Mouse (Mus musculus): ENCODE data around the gene Krt14.

DNA sequence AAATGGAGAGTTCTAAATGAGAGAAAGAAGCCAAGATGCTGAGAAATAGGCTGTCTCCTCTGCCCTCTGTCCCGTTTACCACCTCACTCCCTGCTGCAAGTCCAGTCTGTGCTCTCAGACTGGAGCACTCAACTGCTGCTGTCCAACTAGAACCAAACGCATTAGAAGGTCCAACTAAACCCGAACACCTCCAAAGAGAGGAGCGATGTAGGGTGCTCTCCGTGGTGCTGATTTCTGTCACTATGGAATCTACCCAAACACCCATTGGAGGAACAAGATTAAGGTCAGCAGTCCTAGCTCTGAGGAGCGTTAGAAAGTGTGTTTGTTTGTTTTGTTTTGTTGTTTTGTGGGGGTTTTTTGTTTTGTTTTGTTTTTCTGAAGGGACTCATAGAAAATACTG, 3.9 kb downstream of the Krt14 start:
- no peak for TF ChIP-seq EP300 (IDR thresholded peaks at IDR 0.05; ENCODE audit: low read depth)
- no peak for TF ChIP-seq CTCF (IDR thresholded peaks at IDR 0.05; ENCODE audit: low read depth)

Measured in liver, embryonic 14.5 days (tissue).